Comparison of ENCODE assay signal across 11 mouse cellular contexts in genomic region chr4:132600465-132600864, GRCm38 (mm10).
"Had no signal": no experiment of that assay in that cellular context is flagged by ENCODE, and none has a peak within 500 bp of the region (broad histone marks: within the 10 kb centered on the region; RNA-seq: fewer than 3 reads in every experiment).

No protein-coding gene starts in this region.

- DNase-seq: kidney, adult 9 months; kidney, postnatal 4 days; liver; lung, adult 2 months; spleen, adult 18-20 months; thymus, adult 18-20 months; thymus, postnatal 14 days had no signal

- ATAC-seq: inflammation-experienced regulatory T-cells, adult 6 months; intestine, postnatal 0 days; lung, postnatal 0 days; midbrain, embryonic 13.5 days had no signal
